Mouse (Mus musculus) E14TG2a.4 (cell line): ENCODE data around the gene Rtcb.

Source experiments
- CTCF ChIP-seq: conservative IDR thresholded peaks from 2 replicates; pipeline ENCODE4 v1.5.1; 2014; ENCODE audit warnings: low read length
- NANOG ChIP-seq: IDR thresholded peaks from 2 replicates; pipeline ENCODE4 v1.6.1; 2014; ENCODE audit warnings: borderline replicate concordance, low read length, mixed read lengths
- POU5F1 ChIP-seq: IDR thresholded peaks from 2 replicates; pipeline ENCODE4 v1.6.1; 2014; ENCODE audit warnings: low read length, borderline replicate concordance

GRCm38 (mm10) chr10:85971826-85972225, 14.2 kb upstream of the Rtcb start:
- TF ChIP-seq CTCF (no peak), NANOG (no peak), POU5F1 (no peak)
